Mouse (Mus musculus): ENCODE measurements around the gene Mslnl.
A peak's percentile ranks its signal among the peaks of the same experiment; 100 is the strongest.

GRCm38 (mm10) chr17:25732082-25732481, 3.8 kb upstream of the Mslnl start:
- no peak for TF ChIP-seq POLR2A (IDR thresholded peaks at IDR 0.05; ENCODE audit: insufficient read length, low read depth)
- peak in 1 of 3 experiments; percentile 54 for TF ChIP-seq MYOG (IDR thresholded peaks at IDR 0.05; ENCODE audit: control insufficient read depth in 1 of 3, insufficient read depth in 1 of 3, insufficient read length in 2 of 3, low read depth in 2 of 3)
